Mouse (Mus musculus) embryonic fibroblast, embryonic 13.5 days (primary cell): ENCODE measurements around the gene Ccdc85c.

Source experiments
- CTCF ChIP-seq: IDR thresholded peaks from 2 replicates; pipeline ENCODE4 v1.5.1; 2011; ENCODE audit warnings: mild to moderate bottlenecking, control low read depth, low read length, moderate library complexity, borderline replicate concordance; ENCODE audit not compliant: insufficient read depth
- POLR2A ChIP-seq: IDR thresholded peaks from 2 replicates; pipeline ENCODE4 v1.6.1; 2011; ENCODE audit warnings: low read depth, mild to moderate bottlenecking, control low read depth, low read length, moderate library complexity

GRCm38 (mm10) chr12:108225781-108226180, 49.4 kb downstream of the Ccdc85c start:
- TF ChIP-seq CTCF (no peak), POLR2A (no peak)
